Mouse (Mus musculus) midbrain, embryonic 11.5 days (tissue): ENCODE measurements around the gene Bola3. TPM values are rescaled to one million over a fixed set of nuclear protein-coding genes. Genes with fewer than 3 reads are reported as not detected.

Source experiments
- ATAC-seq: fragments of 200-750 bp; cut with Nextera tagmentation; 2 replicates; pipeline ENCODE4 v1.8.0; 2017; ENCODE audit warnings: moderate TSS enrichment, moderate library complexity; ENCODE audit not compliant: low FRiP score
- DNase-seq: peaks from one replicate; pipeline ENCODE4 v3.0.0; 2015; ENCODE audit warnings: low spot score; ENCODE audit errors: missing footprints
- H3K27ac ChIP-seq: fragments of 300-500 bp; sonication (generic); 2 replicates; pipeline ENCODE4 v1.5.1; 2014; ENCODE audit warnings: low read depth, low read length
- H3K27me3 ChIP-seq: fragments of 300-500 bp; sonication (generic); 2 replicates; pipeline ENCODE4 v1.6.1; 2014; ENCODE audit warnings: mild to moderate bottlenecking, low read length, moderate library complexity, mixed read lengths; ENCODE audit not compliant: control insufficient read depth, insufficient read depth
- H3K36me3 ChIP-seq: fragments of 300-500 bp; sonication (generic); 2 replicates; pipeline ENCODE4 v1.6.1; 2014; ENCODE audit warnings: mild to moderate bottlenecking, low read length, moderate library complexity, mixed read lengths; ENCODE audit not compliant: control insufficient read depth, insufficient read depth
- H3K4me1 ChIP-seq: fragments of 300-500 bp; sonication (generic); 2 replicates; pipeline ENCODE4 v1.6.1; 2014; ENCODE audit warnings: low read length; ENCODE audit not compliant: control insufficient read depth, insufficient read depth
- H3K4me2 ChIP-seq: fragments of 300-500 bp; sonication (generic); 2 replicates; pipeline ENCODE4 v1.6.1; 2014; ENCODE audit warnings: mild to moderate bottlenecking, moderate library complexity
- H3K4me3 ChIP-seq: fragments of 300-500 bp; sonication (generic); 2 replicates; pipeline ENCODE4 v1.5.1; 2014; ENCODE audit warnings: low read depth, low read length
- H3K9ac ChIP-seq: fragments of 300-500 bp; sonication (generic); 2 replicates; pipeline ENCODE4 v1.6.1; 2014; ENCODE audit warnings: low read length
- H3K9me3 ChIP-seq: fragments of 300-500 bp; sonication (generic); 2 replicates; pipeline ENCODE4 v1.6.1; 2016; ENCODE audit warnings: low read length; ENCODE audit not compliant: control insufficient read depth
- WGBS: fragments of 180-500 bp; shearing (Covaris S2); extraction: QIAGEN DNeasy Blood & Tissue Kit; methylation state at CpG from one replicate; pipeline ENCODE4 v1.1.7; 2014; 5-methylcytosine and 5-hydroxymethylcytosine counted together
- polyA plus RNA-seq: library from polyadenylated mRNA; unstranded; fragments of >200 nt; fragmentation: Nextera tagmentation; extraction: Ambion mirVana; gene quantifications from 2 replicates; pipeline ENCODE4 v1.2.1, GENCODE M21; 2014

Bola3 gene
- polyA plus RNA-seq, 1 experiment from 2014 or later, result 144 TPM

- Histone ChIP-seq H3K36me3 (peaks cover 4% of the 10 kb centered on the region; the same call in 1 of the 2 replicates), H3K4me2 (peak overlapping the region; percentile 83), H3K9ac (no peak overlapping the region; the same call in 1 of the 2 replicates), H3K9me3 (no peaks in the 10 kb centered on the region), H3K4me3 (peak overlapping the region; percentile 94), H3K4me1 (peaks cover 13% of the 10 kb centered on the region), H3K27ac (no peak overlapping the region), H3K27me3 (no peaks in the 10 kb centered on the region)
- 9% methylated on average over 10 of the region's 10 CpGs for WGBS
- DNase-seq (peak; percentile 89), ATAC-seq (no peak)
These were observed 32.9 kb upstream of the Bola3 start for GRCm38 (mm10) chr6:83316022-83316421.

- H3K4me2 ChIP-seq, result peak overlapping the region; percentile 83
- peak overlapping the region; percentile 46; the same call in 1 of the 2 replicates for H3K27ac ChIP-seq
- no peaks in the 10 kb centered on the region for H3K36me3 ChIP-seq
- ATAC-seq, result peak; percentile 98
- no peaks in the 10 kb centered on the region for H3K9me3 ChIP-seq
- H3K9ac ChIP-seq, result peak overlapping the region; percentile 92
- no peaks in the 10 kb centered on the region for H3K27me3 ChIP-seq
- peak; percentile 99 for DNase-seq
- H3K4me1 ChIP-seq, result peaks cover 13% of the 10 kb centered on the region
- WGBS, result under 1% methylated on average over 52 of the region's 52 CpGs
- H3K4me3 ChIP-seq, result peak overlapping the region; percentile 94
These were observed 31.7 kb upstream of the Bola3 start for GRCm38 (mm10) chr6:83317108-83317741.

GRCm38 (mm10) chr6:83321927-83322326, 27.0 kb upstream of the Bola3 start:
- no peaks in the 10 kb centered on the region for H3K36me3 ChIP-seq
- H3K27me3 ChIP-seq, result no peaks in the 10 kb centered on the region
- no peak overlapping the region for H3K9ac ChIP-seq
- H3K4me3 ChIP-seq, result no peak overlapping the region
- DNase-seq (no peak), ATAC-seq (no peak)
- 63% methylated on average over 1 of the region's 1 CpGs for WGBS
- peaks cover 11% of the 10 kb centered on the region for H3K4me1 ChIP-seq
- no peak overlapping the region for H3K27ac ChIP-seq
- no peaks in the 10 kb centered on the region for H3K9me3 ChIP-seq
- no peak overlapping the region for H3K4me2 ChIP-seq

GRCm38 (mm10) chr6:83322794-83323193, 26.2 kb upstream of the Bola3 start:
- DNase-seq (no peak), ATAC-seq (no peak)
- WGBS, result 68% methylated on average over 2 of the region's 2 CpGs

GRCm38 (mm10) chr6:83323652-83324419, 25.1 kb upstream of the Bola3 start:
- Histone ChIP-seq H3K4me1 (peaks cover 16% of the 10 kb centered on the region), H3K4me3 (no peak overlapping the region), H3K9ac (no peak overlapping the region), H3K4me2 (no peak overlapping the region), H3K27ac (no peak overlapping the region), H3K36me3 (no peaks in the 10 kb centered on the region), H3K27me3 (no peaks in the 10 kb centered on the region), H3K9me3 (no peaks in the 10 kb centered on the region)
- 75% methylated on average over 8 of the region's 8 CpGs for WGBS
- ATAC-seq, result no peak
- no peak for DNase-seq

More at GRCm38 (mm10) chr6:83322794-83323193, 26.2 kb upstream of the Bola3 start:
- Histone ChIP-seq H3K9ac (no peak overlapping the region), H3K4me1 (peaks cover 16% of the 10 kb centered on the region), H3K4me2 (no peak overlapping the region), H3K36me3 (no peaks in the 10 kb centered on the region), H3K27me3 (no peaks in the 10 kb centered on the region), H3K9me3 (no peaks in the 10 kb centered on the region), H3K4me3 (no peak overlapping the region), H3K27ac (no peak overlapping the region)

- DNase-seq, result peak; percentile 98
- Histone ChIP-seq H3K36me3 (no peaks in the 10 kb centered on the region), H3K4me1 (peaks cover 16% of the 10 kb centered on the region), H3K9me3 (no peaks in the 10 kb centered on the region), H3K4me2 (peak within 1 kb of the TSS; percentile 66), H3K27ac (peak within 1 kb of the TSS; percentile 45), H3K9ac (peak within 1 kb of the TSS; percentile 76), H3K27me3 (no peaks in the 10 kb centered on the region), H3K4me3 (peak within 1 kb of the TSS; percentile 61)
- WGBS, result 1% methylated on average over 56 of the region's 65 CpGs
- peak; percentile 98 for ATAC-seq
These were observed 23.2 kb upstream of the Bola3 start, which contains the start of the genes Mthfd2 and Mob1a for GRCm38 (mm10) chr6:83325525-83326393. Gene Mthfd2, minus strand, starts transcription at chr6:83325908. Gene Mob1a, plus strand, starts transcription at chr6:83326016.

GRCm38 (mm10) chr6:83326394-83326736, 22.6 kb upstream of the Bola3 start:
- Histone ChIP-seq H3K9me3 (no peaks in the 10 kb centered on the region), H3K27ac (peak overlapping the region; percentile 45), H3K4me3 (peak overlapping the region; percentile 61), H3K9ac (peak overlapping the region; percentile 76), H3K4me1 (peaks cover 16% of the 10 kb centered on the region), H3K4me2 (peak overlapping the region; percentile 66), H3K27me3 (no peaks in the 10 kb centered on the region), H3K36me3 (peaks cover 3% of the 10 kb centered on the region)
- peak; percentile 46 for ATAC-seq
- DNase-seq, result no peak
- WGBS, result 9% methylated on average over 6 of the region's 6 CpGs

GRCm38 (mm10) chr6:83326761-83327160, 22.2 kb upstream of the Bola3 start:
- Histone ChIP-seq H3K9ac (peak overlapping the region; percentile 76; the same call in 1 of the 2 replicates), H3K4me3 (peak overlapping the region; percentile 61), H3K9me3 (no peaks in the 10 kb centered on the region), H3K27ac (no peak overlapping the region), H3K4me1 (peaks cover 16% of the 10 kb centered on the region), H3K4me2 (peak overlapping the region; percentile 66), H3K36me3 (peaks cover 5% of the 10 kb centered on the region), H3K27me3 (no peaks in the 10 kb centered on the region)
- ATAC-seq, result no peak
- WGBS, result 80% methylated on average over 6 of the region's 6 CpGs
- DNase-seq, result no peak
